Mouse (Mus musculus): ENCODE measurements around the gene Spryd3. TPM values are rescaled to one million over a fixed set of nuclear protein-coding genes. Genes with fewer than 3 reads are reported as not detected.

Spryd3 gene
- total RNA-seq, 2 experiments from 2014 or later = 6.0 to 6.2 TPM

DNA sequence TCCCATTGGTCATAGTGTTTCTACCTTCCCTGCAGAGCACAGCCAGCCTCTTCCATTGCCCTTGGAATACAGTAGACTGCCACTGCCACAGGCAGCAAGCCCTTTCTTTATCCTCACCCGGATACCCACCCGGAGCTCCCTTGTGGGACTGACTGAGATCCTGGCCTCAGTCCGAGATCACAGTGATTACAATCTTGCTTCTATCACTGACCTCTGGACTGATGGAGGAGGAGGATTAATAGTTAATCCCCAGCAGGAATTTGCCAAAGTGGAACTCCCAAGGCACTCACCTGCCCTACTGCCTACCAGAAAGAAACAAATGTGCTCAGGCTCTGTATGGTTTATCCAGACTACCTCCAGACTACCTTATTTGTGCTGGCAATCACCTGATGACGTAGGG, 13.5 kb upstream of the Spryd3 start:
- intact Hi-C loops (cut with DNase I) = no loop called here

DNA sequence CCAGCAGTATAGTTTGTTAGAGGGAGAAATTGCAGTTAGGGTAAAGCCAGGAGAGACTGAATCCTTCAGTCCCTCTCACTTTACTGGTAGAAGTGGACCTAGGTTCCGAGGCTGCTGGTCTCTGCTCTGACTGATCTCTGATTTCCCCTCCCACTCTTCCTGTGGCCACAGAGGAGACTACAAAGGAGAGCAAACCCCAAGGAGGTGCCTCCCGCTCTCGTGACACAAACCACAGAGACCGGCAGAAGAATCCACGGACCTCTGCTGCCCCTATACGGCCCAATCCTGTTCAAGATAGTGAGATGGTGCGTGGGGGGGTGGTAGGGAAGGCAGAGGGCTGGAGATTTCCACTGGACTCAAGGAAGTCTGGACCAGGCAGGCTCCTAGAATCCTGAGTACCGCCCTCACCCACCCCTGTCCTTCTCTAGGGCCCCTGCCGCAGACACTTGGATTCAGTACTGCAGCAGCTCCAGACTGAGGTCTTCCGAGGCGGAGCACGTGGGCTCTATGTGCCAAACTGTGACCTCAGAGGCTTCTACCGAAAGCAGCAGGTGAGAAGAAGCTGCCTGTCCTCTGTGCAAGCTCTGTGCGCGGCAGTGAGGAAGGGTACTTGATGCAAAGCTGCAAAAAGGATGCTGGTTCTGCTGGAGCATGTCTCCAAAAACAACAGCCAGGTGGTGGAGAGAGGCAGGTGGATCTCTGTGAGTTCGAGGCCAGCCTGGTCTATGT, 11.8 kb upstream of the Spryd3 start:
- intact Hi-C loops (cut with DNase I) = no loop called here
- DNase-seq = no peak

More for the DNA sequence above, 13.5 kb upstream of the Spryd3 start:
- DNase-seq = no peak

DNA sequence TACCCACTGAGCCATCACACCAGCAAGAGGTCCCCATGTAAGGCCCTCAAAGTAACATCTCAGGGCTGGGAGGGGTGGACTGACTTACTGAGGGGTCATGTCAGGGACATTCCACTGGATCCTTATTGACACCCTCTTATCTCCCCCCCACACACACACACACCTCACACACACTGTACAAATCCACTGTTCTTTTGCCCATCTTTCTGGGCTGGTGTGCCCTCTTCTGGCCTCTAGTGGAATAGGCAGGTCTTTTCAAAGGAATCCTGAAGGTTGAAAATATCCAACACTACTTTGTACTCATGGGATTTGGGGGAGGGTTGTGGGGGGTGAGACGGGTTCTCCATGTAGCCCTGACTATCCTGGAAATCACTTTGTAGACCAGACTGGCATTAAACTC, 10.8 kb upstream of the Spryd3 start:
- intact Hi-C loops (cut with DNase I) = no loop called here
- DNase-seq = no peak

DNA sequence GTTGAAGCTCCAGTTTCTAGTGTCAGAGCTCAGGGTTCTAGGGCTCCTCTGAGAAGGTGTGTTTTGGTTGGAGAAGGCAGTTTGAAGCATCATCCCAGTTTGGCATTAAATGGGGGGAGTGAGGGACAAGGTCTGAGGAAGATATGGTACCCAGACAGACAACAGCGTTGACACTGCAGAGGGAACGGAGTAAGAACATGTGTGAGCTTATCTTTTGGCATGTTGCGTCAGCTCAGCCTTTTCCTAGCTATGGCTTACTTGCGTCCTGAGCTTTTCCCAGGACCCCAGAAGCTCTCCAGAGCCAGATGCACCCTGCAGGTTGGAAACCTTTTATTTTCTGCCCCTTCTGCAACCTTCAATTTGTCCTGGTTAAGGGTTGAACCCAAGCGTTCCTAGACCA, 10.1 kb upstream of the Spryd3 start:
- intact Hi-C loops (cut with DNase I) = no loop called here

DNA sequence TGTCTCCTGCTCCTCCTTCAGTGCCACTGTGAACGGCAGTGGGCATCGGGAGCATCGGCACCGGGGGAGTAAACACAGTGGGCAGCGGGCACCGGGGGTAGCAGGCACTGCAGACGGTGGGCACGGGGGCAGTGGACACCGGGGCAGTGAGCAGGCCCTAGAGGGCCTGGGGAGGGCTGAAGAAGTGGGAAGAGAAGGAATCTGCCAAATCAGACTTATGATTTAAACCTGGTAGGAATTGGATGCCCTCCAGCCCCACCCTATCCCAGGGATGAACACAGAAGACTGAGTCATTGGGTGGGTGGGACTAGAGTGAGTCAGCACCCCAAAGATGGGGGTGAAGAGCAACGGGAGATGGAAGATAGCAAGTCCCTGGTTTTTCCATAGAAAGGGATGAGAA, 9.3 kb upstream of the Spryd3 start:
- intact Hi-C loops (cut with DNase I) = loop anchor here (1.0 kb wide), 1 partner anchor 26 kb away; no protein-coding TSS in a partner anchor
- peak in 1 of 2 experiments; percentile 64 for DNase-seq

More for the DNA sequence above, 10.1 kb upstream of the Spryd3 start:
- no peak for DNase-seq

DNA sequence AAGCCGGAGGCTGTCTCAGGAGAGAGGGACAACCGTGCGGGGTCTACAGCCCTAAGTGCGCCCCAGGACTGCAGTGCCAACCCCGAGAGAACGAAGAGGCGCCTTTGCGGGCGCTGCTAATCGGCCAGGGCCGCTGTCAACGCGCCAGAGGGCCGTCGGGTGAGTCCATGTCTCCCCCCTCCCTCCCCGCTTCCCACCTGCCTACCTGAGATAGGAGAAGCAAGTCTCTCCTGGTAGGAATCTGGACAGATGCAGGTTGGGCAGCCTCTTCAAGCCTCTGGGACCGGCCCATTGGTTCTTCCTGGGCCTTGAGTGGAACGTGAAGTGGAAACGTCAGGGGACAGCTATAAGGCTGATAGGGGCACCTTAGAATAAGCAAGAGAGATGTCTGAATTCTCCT, 8.7 kb upstream of the Spryd3 start:
- DNase-seq = no peak
- intact Hi-C loops (cut with DNase I) = loop anchor here (1.0 kb wide), 1 partner anchor 25 kb away; no protein-coding TSS in a partner anchor

DNA sequence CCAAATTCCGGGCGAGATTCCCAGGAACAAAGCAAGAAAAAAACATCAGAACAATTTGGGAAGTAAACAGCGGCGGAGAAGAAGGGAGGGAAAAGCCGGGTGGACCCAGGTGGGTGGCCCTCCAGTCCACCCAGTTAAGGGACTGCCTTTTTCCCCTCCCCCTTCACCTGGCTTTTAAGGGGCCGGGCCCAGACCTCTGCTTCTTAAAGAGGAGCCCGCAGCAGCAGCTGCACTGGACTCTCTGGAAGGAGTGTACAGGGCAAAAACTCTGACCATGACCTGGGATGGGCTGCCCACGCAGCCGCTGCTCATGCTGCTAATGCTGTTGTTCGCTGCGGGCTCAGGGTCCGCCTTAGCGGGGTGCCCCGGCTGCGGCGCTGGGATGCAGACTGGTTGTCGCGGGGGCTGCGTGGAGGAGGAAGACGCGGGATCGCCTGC, 8.3 kb upstream of the Spryd3 start, which contains the start of gene Igfbp6:
Gene Igfbp6 (plus strand): TSS at position 89 of the 438 bp plus-strand sequence.
- peak; percentile 46 to 47 for DNase-seq
- intact Hi-C loops (cut with DNase I) = no loop called here

DNA sequence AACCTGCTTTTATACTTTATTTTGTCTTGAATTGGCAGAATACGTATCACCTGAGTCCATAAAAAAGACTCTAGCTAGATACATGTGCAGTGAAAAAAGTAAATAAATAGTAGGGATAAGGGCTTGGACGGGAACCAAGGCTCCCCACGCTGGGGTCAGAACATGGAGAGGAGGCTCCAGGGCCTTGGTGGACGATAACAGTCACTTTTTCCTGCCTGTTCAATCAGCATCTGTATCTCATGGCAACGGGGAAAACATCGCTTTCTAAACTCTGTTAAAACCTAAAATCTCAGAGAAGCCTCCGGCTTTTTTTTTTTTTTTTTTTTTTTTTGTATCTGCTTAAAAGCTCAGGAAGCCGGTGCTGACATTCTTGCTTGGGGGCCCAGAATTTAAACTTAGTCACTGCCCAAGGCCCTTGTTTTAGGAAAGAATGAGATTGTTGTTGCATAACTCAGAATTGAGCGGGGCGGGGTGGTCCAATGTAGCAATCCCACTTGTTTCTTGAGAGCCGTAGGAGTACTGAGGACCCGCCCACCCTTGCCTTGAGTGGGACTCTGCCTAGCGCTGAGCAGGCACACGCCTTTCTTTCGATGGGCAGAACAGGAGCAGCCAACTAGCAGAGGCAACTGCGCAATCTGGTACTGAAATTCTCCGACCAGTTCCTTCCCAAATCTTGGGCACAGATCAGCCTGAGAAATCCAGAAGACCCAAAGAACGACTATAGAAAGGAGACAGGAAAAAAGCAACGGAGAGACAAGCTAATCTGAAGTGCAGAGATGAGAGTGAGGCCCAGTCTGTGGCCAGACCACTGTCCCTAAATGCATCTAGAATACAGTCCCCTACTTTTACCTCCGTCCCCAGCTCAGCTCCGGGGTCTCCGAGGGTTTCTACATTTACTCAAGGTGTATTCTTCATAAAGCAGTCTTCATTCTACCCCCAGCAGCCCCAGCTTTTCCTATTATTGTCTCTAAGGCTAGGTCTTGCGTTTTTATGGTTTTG, 7.2 kb upstream of the Spryd3 start:
- intact Hi-C loops (cut with DNase I) = no loop called here
- DNase-seq = peak; percentile 45 to 66

DNA sequence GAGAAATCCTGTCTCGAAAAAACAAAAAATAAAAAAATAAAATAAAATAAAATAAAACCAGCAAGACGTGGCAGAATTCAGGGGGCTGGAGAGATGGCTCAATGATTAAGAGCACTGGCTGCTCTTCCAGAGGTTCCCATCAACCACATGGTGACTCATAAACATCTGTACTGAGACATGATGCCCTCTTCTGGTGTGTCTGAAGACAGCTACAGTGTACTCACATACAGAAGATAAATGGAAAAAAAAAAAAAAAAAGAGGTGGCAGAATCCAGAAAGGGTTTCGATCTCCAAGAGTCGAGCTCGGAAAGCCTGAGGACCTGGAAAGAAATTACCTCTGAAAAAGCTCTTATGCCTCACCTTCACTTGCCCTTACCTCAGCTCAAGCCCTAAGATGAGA, 5.1 kb upstream of the Spryd3 start:
- intact Hi-C loops (cut with DNase I) = no loop called here
- DNase-seq = no peak

DNA sequence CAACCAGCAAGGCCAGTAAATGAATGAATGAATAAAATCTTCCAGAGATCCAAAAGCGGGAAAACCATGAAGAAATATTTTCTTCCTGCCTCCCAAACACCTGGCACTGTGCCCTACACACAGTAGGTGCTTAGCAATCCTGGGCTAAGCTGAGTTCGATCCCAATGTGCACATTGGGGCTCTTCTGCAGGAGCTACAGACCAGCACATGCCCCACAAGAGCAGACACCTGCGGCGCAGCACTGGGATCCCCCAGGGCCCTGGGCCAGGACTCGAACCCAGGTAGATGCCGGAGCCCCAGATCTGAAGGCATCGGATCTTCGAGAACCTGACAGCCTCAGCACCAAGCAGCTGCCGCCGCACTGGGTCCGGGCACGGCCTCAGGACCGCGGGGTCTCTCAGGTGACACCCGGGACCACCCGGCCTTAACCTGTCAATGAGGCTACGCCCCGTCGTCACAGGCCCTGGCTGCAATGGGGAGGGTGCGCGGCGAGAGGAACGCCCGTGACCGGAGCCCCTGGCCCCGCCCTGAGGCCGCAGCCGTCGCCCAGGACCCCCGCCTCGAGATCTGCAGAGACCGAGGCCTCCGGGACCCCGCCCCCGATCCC, 409 bp downstream of the Spryd3 start:
- DNase-seq = no peak
- intact Hi-C loops (cut with DNase I) = no loop called here

DNA sequence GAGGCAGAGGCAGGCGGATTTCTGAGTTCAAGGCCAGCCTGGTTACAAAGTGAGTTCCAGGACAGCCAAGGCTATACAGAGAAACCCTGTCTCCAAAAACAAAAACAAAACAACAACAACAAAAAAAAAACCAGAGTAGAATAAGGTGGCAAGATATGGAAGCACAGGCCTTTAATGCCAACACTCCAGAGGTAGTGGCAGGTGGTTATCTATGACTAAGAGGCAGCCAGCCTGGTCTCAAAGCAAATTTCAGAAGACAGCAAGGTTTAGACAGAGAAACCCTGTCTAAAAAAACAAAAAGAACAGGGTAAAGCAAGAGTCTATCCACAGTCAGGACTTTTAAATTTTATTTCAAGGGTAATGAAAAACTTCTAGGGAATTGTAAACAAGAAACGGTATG, 1.3 kb downstream of the Spryd3 start:
- intact Hi-C loops (cut with DNase I) = no loop called here
- DNase-seq = no peak

DNA sequence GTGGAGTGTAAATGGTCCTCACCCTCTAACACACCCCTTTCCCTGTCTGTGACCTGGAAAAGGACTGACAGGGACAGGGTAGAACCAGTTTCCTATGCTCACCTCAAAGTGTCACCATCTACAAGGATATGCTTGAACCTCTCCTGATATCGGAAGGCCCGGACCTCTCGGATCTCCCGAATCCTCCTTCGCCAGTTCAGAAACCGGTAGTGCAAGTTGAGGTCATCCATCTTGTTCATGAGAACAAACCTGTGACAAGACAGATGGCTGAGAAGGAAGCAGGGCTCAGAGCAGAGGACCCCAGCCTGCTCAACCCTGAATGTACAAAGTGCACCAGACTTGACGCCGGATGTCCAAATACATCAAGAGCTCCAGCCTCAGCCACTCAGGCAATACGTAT, 2.7 kb downstream of the Spryd3 start:
- intact Hi-C loops (cut with DNase I) = no loop called here
- DNase-seq = no peak

DNA sequence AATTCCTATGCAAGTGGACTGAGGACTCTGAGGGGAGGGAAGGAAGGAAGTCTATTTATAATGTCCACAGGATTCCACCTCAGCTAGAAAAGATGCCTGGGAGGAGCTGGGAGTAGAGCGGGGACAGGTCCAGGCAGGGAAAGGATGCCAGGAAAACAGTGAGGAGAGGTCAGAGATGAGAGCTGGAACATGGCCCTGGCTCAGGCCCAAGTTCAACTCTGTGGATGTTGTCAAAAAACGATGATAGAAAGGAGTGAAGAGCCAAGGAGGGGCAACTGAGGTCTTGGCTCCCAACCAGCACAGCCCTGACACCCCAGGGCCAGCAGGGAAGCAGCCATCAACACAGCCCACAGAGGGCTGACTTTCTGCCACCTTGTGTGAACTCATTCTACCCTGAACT, 9.7 kb downstream of the Spryd3 start:
- DNase-seq = peak in 1 of 2 experiments; percentile 46
- intact Hi-C loops (cut with DNase I) = no loop called here

DNA sequence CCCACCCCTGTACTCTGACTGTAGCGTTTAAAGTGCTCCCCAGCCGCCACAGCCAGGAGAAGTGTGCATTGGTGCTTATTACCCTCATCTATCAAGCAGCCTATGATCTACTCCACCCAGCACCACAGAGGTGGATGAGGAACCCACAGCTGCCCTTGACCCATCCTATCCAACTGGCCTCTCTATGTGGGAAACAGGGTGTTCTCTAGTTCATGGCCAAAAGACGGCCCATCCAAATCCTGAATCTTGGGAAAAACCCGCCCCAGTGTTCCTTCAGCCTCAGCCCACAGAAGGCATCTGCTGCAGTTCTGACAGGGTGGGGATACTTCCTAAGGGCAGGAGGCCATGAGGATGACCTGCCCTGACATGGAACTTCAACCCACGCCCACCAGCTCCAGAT, 15.5 kb downstream of the Spryd3 start:
- intact Hi-C loops (cut with DNase I) = no loop called here
- DNase-seq = peak in 1 of 2 experiments; percentile 45

DNA sequence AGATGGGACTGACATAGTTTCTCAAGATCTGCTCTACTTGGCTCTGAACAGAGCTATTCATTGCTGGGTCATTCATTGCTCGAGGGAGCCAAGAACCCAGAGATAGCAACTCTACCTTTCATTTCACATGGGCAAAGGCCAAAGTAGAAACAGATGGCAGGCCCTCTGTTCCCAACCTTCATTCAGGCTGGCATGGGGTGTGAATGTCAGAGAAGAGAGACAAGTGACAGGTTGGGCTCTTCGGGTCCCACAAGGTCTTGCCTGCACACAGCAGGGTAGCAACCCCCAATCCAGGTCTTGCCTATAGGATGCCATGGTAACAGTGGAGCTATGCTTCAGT, 16.2 kb downstream of the Spryd3 start:
- intact Hi-C loops (cut with DNase I) = loop anchor here (1.0 kb wide), 1 partner anchor 26 kb away; no protein-coding TSS in a partner anchor
- no peak for DNase-seq

DNA sequence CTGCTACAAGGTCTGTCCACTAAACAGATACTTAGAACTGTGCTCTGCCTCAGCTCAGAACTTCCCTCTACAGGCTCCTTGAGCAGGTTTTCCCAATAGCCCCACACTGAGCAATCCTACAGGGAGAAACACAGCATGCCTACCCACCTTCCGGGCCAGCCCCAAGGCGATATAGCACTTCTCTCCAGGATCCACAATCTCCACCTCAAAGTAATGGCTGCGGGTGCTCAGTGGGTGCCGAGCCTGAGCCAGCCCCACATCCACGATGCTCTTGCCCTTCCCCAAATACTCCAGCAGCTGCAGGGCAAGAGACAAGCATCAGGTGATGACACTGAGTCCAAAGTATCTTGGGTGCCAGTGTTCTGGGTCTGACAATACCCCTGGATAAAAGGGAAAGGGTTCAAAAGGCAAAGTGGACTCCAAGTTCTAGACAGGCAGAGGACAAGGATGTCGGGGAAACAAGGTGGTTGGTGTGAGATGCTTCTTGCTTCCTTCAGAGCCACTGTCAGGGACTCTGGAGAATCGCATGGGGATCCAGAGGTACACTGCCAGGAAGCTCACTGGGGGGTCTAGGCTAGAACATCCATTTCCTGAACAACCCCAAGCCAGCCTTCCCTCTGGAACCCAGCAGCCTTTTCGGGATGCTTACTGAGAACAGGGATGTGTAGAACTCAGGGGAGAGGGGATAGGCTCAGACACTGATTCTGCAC, 16.8 kb downstream of the Spryd3 start:
- intact Hi-C loops (cut with DNase I) = loop anchor here (1.0 kb wide), 1 partner anchor 26 kb away; no protein-coding TSS in a partner anchor
- no peak for DNase-seq

DNA sequence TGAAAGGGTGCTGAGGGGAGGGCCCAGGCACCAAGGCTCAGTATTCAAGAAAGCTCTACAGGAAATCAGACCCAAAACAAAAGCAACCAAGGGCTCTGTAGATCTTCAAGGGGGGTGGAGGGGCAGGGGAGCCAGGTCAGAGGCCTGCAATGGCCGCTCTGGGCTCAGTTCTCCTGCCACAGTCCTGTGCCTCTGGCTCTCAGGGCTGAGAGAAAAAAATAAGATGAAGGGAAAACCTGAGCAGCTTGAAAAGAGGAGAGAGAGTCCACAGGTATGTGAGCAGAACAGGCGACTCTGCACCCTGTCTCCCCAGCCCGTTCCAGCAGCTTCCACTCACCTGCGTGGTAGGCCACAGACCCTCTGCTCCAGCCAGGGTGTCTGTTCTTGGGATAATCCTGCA, 17.4 kb downstream of the Spryd3 start:
- intact Hi-C loops (cut with DNase I) = no loop called here
- DNase-seq = no peak

DNA sequence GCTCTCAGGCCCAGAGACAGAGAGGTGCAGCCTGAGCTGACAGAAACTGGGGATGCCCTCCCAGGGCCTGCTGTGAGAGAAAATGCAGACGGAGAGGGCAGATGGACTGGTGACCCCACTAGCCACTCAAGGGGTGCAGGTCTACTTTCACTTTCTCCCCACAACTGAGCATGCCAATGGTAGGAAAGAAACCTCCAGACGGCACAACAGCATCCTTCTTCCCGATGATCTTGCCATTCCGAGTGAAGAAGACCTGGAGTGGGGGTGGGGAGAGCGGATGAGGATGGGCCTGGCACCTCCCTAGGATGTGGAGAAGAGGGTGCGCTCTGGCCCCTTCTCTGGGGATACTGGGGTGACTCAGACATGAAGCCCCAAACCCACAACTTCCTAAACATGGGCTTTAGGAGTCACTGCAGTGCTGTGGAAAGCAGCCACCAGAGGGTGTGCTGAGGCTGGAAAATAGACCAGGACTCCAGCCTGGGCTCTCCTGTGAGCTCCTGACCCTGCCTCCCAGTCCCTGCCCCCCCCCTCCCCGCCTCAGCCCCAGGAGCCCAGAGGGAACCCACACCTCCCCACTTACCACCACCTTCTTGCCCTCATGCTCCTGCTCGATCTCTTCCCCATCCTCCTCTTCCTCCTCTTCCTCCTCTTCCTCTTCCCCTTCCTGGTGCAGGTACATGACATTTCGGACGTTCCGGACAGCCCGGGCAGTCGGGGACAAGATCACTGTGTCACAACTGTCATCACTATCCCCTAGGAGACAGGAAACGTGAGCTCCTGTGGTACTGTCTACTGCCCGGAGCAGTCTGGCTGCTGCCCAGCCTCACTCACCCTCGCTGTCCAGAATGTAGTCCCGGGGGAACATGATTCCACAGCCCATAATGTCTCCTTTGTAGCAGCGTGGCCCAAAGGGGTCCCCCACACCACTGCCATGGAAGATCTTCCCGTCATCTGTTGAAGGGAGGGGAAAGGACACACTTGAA, 18.3 kb downstream of the Spryd3 start:
- DNase-seq = peak in 1 of 2 experiments; percentile 39
- intact Hi-C loops (cut with DNase I) = no loop called here

Measured in gastrocnemius, postnatal 36 days (tissue).